Mouse (Mus musculus) hindbrain, embryonic 14.5 days (tissue): ENCODE results near the gene Gns. TPM values are rescaled to one million over a fixed set of nuclear protein-coding genes. Genes with fewer than 3 reads are reported as not detected.
"Not testable (repeated sequence)": the region's sequence is repeated elsewhere in the genome, so short reads cannot be mapped to it uniquely, and the experiment has no call there.

Experiments used
- ATAC-seq: fragments of 200-750 bp; cut with Nextera tagmentation; 2 replicates; pipeline ENCODE4 v1.8.0; 2017; ENCODE audit warnings: moderate number of reproducible peaks, mild to moderate bottlenecking, moderate TSS enrichment, moderate library complexity; ENCODE audit not compliant: low FRiP score
- DNase-seq: peaks from one replicate; pipeline ENCODE4 v3.0.0-alpha.2; 2015; ENCODE audit warnings: low spot score
- H3K27ac ChIP-seq: fragments of 300-500 bp; sonication (generic); 2 replicates; pipeline ENCODE4 v1.5.1; 2014; ENCODE audit warnings: mild to moderate bottlenecking, moderate library complexity
- H3K27me3 ChIP-seq: fragments of 300-500 bp; sonication (generic); 2 replicates; pipeline ENCODE4 v1.6.1; 2014; ENCODE audit warnings: mild to moderate bottlenecking, low read length, mixed read lengths; ENCODE audit not compliant: control insufficient read depth, insufficient read depth
- H3K36me3 ChIP-seq: fragments of 300-500 bp; sonication (generic); replicated peaks from 2 replicates; pipeline ENCODE4 v1.6.1; 2014; ENCODE audit not compliant: control insufficient read depth, insufficient read depth
- H3K4me1 ChIP-seq: fragments of 300-500 bp; sonication (generic); replicated peaks from 2 replicates; pipeline ENCODE4 v1.6.1; 2014; ENCODE audit warnings: antibody characterized with exemption, low read length, mixed read lengths; ENCODE audit not compliant: control insufficient read depth, insufficient read depth
- H3K4me2 ChIP-seq: fragments of 300-500 bp; sonication (generic); replicated peaks from 2 replicates; pipeline ENCODE4 v1.6.1; 2014; ENCODE audit warnings: mild to moderate bottlenecking, moderate library complexity
- H3K4me3 ChIP-seq: fragments of 300-500 bp; sonication (generic); replicated peaks from 2 replicates; pipeline ENCODE4 v1.5.1; 2014; ENCODE audit warnings: mild to moderate bottlenecking, low read length
- H3K9ac ChIP-seq: fragments of 300-500 bp; sonication (generic); 2 replicates; pipeline ENCODE4 v1.6.1; 2014
- H3K9me3 ChIP-seq: fragments of 300-500 bp; sonication (generic); 2 replicates; pipeline ENCODE4 v1.6.1; 2016; ENCODE audit warnings: low read length; ENCODE audit not compliant: control insufficient read depth
- WGBS: fragments of 180-500 bp; shearing (Covaris S2); extraction: QIAGEN DNeasy Blood & Tissue Kit; methylation state at CpG from one replicate; pipeline ENCODE4 v1.1.7; 2014; 5-methylcytosine and 5-hydroxymethylcytosine counted together
- polyA plus RNA-seq: library from polyadenylated mRNA; unstranded; fragments of >200 nt; fragmentation: Nextera tagmentation; extraction: Ambion mirVana; gene quantifications from 2 replicates; pipeline ENCODE4 v1.2.1, GENCODE M21; 2014

Gene Gns
- polyA plus RNA-seq, 1 experiment from 2014 or later = 54.3 TPM

DNA sequence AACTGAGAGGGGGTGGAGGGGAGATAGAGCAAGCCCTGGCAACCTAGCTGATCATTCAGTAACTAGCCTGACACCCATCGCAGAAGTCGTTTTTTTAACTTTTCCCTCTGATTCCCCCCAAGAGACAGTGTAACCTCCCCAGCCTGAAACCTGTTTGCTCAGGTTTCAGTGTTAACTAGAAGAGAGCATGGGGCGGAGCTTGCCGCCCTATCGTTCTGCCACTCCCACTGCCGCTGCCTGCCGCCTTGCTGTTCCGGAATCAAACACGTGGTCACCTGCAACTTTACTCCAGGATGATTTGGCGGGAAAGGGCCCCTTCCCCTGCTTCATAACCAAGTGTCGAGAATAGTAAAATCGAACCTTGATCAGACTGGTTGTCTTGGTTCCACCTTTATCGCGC, 28.4 kb upstream of the Gns start:
- WGBS = 77% methylated on average over 14 of the region's 14 CpGs
- not testable (repeated sequence) for H3K27ac ChIP-seq, H3K9ac ChIP-seq, H3K4me1 ChIP-seq, H3K4me3 ChIP-seq, H3K36me3 ChIP-seq, H3K27me3 ChIP-seq, ATAC-seq, H3K4me2 ChIP-seq, DNase-seq, H3K9me3 ChIP-seq

DNA sequence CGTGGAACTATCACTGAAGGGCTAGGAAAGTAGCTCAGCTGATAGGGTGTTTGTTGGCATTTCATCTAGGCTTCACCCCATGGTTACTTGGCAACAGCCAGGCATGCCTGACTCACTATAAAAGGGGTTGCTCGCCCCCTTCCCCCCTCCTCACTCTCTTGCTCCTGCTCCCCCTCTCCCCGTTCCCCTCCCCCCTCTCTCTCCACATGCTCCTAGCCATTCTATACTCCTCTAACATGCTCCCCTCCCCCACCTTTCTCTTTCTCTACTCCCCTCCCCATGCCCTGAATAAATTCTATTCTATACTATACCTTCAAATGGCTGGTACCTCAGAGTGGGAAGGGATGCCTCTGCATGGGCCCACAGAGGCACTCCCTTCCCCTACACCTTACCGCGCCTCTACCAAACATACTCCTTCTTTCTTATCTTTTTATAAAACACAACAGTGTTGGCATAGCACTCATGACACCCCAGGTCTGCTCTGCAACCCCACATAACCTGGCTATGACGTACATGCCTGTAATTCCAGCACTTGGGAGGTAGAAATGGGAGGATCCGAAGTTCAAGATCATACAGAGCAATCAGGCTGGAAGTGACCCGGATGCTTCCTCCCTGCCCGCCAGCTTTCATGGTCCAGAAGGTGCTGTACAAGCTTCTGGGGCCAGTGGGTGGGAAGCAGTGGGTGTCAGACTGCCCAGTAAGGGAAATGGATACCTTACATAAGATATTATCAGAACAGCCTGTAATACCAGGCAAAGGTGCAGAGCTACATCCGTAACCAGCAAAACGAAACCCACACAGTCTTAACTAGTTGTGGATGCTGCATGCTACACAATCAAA, 23.9 kb upstream of the Gns start:
- H3K4me1 ChIP-seq = peaks cover 4% of the 10 kb centered on the region; the same call in 1 of the 2 replicates
- H3K36me3 ChIP-seq = no peaks in the 10 kb centered on the region
- no peak overlapping the region for H3K4me3 ChIP-seq
- ATAC-seq (peak; percentile 53; the same call in 1 of the 2 replicates), DNase-seq (peak; percentile 45)
- no peak overlapping the region for H3K9ac ChIP-seq
- no peak overlapping the region for H3K4me2 ChIP-seq
- H3K9me3 ChIP-seq = 0 out of 2 replicates have a peak, but pooled peaks cover 3% of the 10 kb centered on the region
- H3K27me3 ChIP-seq = no peaks in the 10 kb centered on the region
- 47% methylated on average over 11 of the region's 11 CpGs for WGBS
- no peak overlapping the region for H3K27ac ChIP-seq

DNA sequence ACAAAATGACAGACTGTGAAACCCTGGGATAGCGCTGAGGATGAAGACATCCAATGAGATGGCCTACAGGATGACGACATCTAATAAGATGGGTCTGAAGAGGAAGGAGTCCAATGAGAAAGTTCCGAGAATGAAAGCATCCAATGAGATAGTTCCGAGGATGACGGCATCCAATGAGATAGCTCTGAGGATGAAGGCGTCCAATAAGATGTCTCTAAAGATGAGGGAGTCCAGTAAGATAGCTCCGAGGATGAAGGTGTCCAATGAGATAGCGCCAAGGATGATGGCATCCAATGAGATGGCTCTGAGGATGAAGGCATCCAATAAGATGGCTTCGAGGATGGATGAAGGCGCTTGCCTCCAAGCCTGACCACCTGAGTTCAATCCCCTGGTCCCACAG, 22.6 kb upstream of the Gns start:
- H3K4me2 ChIP-seq = no peak overlapping the region
- ATAC-seq (no peak), DNase-seq (no peak)
- 0 out of 2 replicates have a peak, but pooled peaks cover 2% of the 10 kb centered on the region for H3K9me3 ChIP-seq
- H3K27ac ChIP-seq = no peak overlapping the region
- peaks cover 4% of the 10 kb centered on the region; the same call in 1 of the 2 replicates for H3K4me1 ChIP-seq
- no peaks in the 10 kb centered on the region for H3K36me3 ChIP-seq
- H3K27me3 ChIP-seq = no peaks in the 10 kb centered on the region
- no peak overlapping the region for H3K4me3 ChIP-seq
- 98% methylated on average over 10 of the region's 10 CpGs for WGBS
- H3K9ac ChIP-seq = no peak overlapping the region

- no peaks in the 10 kb centered on the region for H3K9me3 ChIP-seq
- no peak for ATAC-seq
These were observed 21.0 kb upstream of the Gns start for GRCm38 (mm10) chr10:121343867-121344266.

DNA sequence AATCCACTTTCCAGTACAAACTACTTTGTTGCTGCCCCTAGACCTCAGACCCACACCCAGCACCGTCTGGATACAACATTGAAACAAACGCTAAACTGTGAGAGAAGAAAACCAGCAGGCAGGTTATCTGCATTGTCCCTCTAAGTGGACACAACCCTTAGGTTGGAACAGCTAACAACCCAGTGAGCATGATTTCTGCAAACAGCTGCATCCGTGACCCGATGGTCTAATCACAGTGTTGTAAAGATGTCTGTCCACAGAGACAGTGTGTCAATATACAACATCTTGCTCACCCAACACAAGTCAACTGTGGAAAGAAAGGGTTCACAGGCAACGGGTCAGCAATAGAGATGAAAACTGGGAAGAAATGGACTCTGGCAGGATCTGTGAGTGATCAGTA, 15.6 kb upstream of the Gns start:
- 61% methylated on average over 5 of the region's 5 CpGs for WGBS
- no peak for ATAC-seq
- H3K36me3 ChIP-seq = no peaks in the 10 kb centered on the region

More at GRCm38 (mm10) chr10:121343867-121344266, 21.0 kb upstream of the Gns start:
- Histone ChIP-seq H3K27ac (no peak overlapping the region), H3K9ac (no peak overlapping the region), H3K36me3 (no peaks in the 10 kb centered on the region), H3K4me3 (no peak overlapping the region), H3K27me3 (peaks cover 7% of the 10 kb centered on the region), H3K4me2 (no peak overlapping the region), H3K4me1 (peaks cover 4% of the 10 kb centered on the region; the same call in 1 of the 2 replicates)
- WGBS = 80% methylated on average over 6 of the region's 6 CpGs
- DNase-seq = no peak

GRCm38 (mm10) chr10:121350357-121351065, 14.4 kb upstream of the Gns start:
- peak overlapping the region; percentile 40 for H3K4me3 ChIP-seq
- H3K27me3 ChIP-seq = peaks cover 49% of the 10 kb centered on the region
- peaks cover 12% of the 10 kb centered on the region for H3K4me1 ChIP-seq
- H3K36me3 ChIP-seq = no peaks in the 10 kb centered on the region
- peak; percentile 27; the same call in 1 of the 2 replicates for ATAC-seq
- peak overlapping the region; percentile 86 for H3K4me2 ChIP-seq
- under 1% methylated on average over 35 of the region's 35 CpGs for WGBS
- no peak overlapping the region for H3K27ac ChIP-seq
- no peaks in the 10 kb centered on the region for H3K9me3 ChIP-seq
- H3K9ac ChIP-seq = peak overlapping the region; percentile 51
- peak; percentile 40 for DNase-seq

More for the DNA sequence above, 15.6 kb upstream of the Gns start:
- DNase-seq = no peak
- no peak overlapping the region for H3K9ac ChIP-seq
- H3K4me1 ChIP-seq = peaks cover 12% of the 10 kb centered on the region
- no peak overlapping the region for H3K4me2 ChIP-seq
- no peak overlapping the region for H3K4me3 ChIP-seq
- H3K27me3 ChIP-seq = peaks cover 49% of the 10 kb centered on the region
- no peak overlapping the region for H3K27ac ChIP-seq
- no peaks in the 10 kb centered on the region for H3K9me3 ChIP-seq

DNA sequence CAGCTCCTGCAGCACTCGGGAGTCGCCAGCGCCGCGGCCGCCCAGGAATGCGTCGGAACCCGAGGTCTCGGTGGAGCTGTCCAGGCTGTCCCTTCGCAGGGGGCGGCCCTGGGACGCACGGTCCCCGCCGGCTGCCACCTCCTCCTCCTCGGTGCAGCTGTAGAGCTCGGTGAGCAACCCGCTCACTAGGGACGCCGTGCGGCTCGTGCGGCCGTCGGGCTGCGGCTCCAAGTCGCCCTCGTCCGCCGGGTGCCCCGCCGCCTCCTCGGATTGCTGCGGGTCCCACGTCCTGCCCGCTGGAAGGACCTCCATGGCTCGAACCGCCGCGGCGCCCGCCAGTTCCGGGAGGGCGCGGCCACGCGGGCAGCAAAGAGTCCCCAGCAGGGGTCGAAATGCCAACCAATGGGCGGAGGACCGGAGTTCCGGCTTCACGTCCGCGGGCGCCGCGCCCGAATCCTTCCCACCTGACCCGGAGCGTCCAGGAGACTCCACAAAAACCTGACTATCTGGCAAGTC, 13.8 kb upstream of the Gns start, which contains the start of gene Tbc1d30:
TSS of gene Tbc1d30 (minus strand) at position 213 of the 516 bp plus-strand sequence.
- Histone ChIP-seq H3K4me3 (peak within 1 kb of the TSS; percentile 40), H3K9me3 (no peaks in the 10 kb centered on the region), H3K4me2 (peak within 1 kb of the TSS; percentile 86), H3K27ac (no peak within 1 kb of the TSS), H3K27me3 (peaks cover 49% of the 10 kb centered on the region), H3K9ac (peak within 1 kb of the TSS; percentile 51), H3K4me1 (peaks cover 12% of the 10 kb centered on the region), H3K36me3 (no peaks in the 10 kb centered on the region)
- WGBS = 0% methylated on average over 60 of the region's 61 CpGs
- peak; percentile 37; the same call in 1 of the 2 replicates for ATAC-seq
- DNase-seq = no peak

DNA sequence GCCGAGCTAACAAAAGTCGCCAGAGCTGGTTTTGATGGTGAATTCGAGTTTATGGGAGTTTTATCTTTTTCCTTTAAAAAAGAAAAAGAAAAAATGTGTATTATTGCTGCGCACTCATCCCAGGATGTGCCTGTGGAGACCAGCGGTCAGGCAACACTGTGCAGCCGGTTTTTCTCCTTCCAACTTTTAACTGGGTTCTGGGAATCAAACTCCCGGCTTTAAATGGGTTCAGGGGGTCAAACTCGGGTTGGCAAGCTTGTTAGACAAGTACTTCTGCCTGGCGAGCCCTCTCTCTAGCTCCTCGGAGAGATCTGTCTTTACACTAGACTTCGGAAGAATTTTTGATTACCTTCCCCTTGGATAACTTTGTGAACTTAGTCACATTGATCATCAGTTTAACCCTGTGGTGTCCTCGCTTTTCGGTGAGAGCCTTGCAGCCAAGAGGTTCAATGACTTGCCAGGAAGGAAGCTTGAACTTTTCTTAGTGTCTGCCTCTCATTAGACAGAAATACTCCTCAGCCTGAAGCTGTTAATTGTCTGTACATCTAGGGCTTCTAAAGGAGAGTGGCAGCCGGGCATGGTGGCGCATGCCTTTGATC, 13.1 kb upstream of the Gns start:
- Histone ChIP-seq H3K9ac (no peak overlapping the region), H3K4me1 (peaks cover 12% of the 10 kb centered on the region), H3K4me2 (peak overlapping the region; percentile 86), H3K36me3 (no peaks in the 10 kb centered on the region), H3K27me3 (peaks cover 49% of the 10 kb centered on the region), H3K27ac (no peak overlapping the region), H3K9me3 (no peaks in the 10 kb centered on the region), H3K4me3 (peak overlapping the region; percentile 40)
- no peak for DNase-seq
- WGBS = 41% methylated on average over 15 of the region's 15 CpGs
- ATAC-seq = no peak
